Mouse (Mus musculus) CH12.LX (cell line): ENCODE data around the gene Wnt6. TPM values are rescaled to one million over a fixed set of nuclear protein-coding genes. Genes with fewer than 3 reads are reported as not detected.

Experiments used
- DNase-seq: peaks from one replicate; pipeline ENCODE4 v3.0.0-alpha.2; 2013; ENCODE audit errors: extremely low read depth
- H3K27ac ChIP-seq: 2 replicates; pipeline ENCODE4 v1.5.1; 2012; ENCODE audit warnings: low read depth, mild to moderate bottlenecking, control low read depth, moderate library complexity; ENCODE audit not compliant: insufficient read depth
- H3K27me3 ChIP-seq: replicated peaks from 2 replicates; pipeline ENCODE3; 2012; ENCODE audit warnings: inconsistent platforms
- H3K36me3 ChIP-seq, 2 experiments: replicated peaks in 1 of 2; 2 replicates each; pipeline versions ENCODE3 to v1.6.1; 2012; ENCODE audit warnings: inconsistent platforms in 1 of 2, low read length in 1 of 2, mild to moderate bottlenecking in 1 of 2, mixed read lengths in 1 of 2, moderate library complexity in 1 of 2; ENCODE audit not compliant: control insufficient read depth in 1 of 2, insufficient read depth in 1 of 2
- H3K4me1 ChIP-seq, 2 experiments: 2 replicates each; pipeline ENCODE4 v1.6.1; 2012; ENCODE audit warnings: inconsistent platforms in 1 of 2, moderate library complexity in 1 of 2; ENCODE audit not compliant: insufficient read depth in 2 of 2, control insufficient read depth in 1 of 2
- H3K4me2 ChIP-seq: 2 replicates; pipeline ENCODE4 v1.6.1; 2012; ENCODE audit warnings: low read depth, mild to moderate bottlenecking, control low read depth; ENCODE audit not compliant: poor library complexity, insufficient read depth, severe bottlenecking
- H3K4me3 ChIP-seq, 3 experiments: fragments of 150-350 bp in 1 of 3; sonication (generic) in 1 of 3; replicated peaks in 1 of 3; 2 replicates each; pipeline versions ENCODE3 to v1.5.1; 2011 to 2012; ENCODE audit warnings: low read depth in 2 of 3, low read length in 2 of 3, mild to moderate bottlenecking in 2 of 3, moderate library complexity in 2 of 3, control low read depth in 1 of 3, improper control_type of control experiment in 1 of 3, inconsistent platforms in 1 of 3, mixed read lengths in 1 of 3; ENCODE audit not compliant: poor library complexity in 1 of 3
- H3K79me2 ChIP-seq: replicated peaks from 2 replicates; pipeline ENCODE4 v1.6.1; 2012; ENCODE audit warnings: mild to moderate bottlenecking, moderate library complexity; ENCODE audit not compliant: control insufficient read depth, poor library complexity, insufficient read depth, severe bottlenecking; ENCODE audit errors: extremely low read depth
- H3K9ac ChIP-seq: 2 replicates; pipeline ENCODE4 v1.6.1; 2012; ENCODE audit warnings: low read depth, mild to moderate bottlenecking, control low read depth, moderate library complexity; ENCODE audit not compliant: insufficient read depth
- H3K9me3 ChIP-seq: replicated peaks from 2 replicates; pipeline ENCODE3; 2012; ENCODE audit warnings: low read length, inconsistent platforms, mixed read lengths
- BHLHE40 ChIP-seq: IDR thresholded peaks from 2 replicates; pipeline ENCODE4 v1.6.1; 2011; ENCODE audit warnings: mild to moderate bottlenecking, low read depth, low read length, improper control_type of control experiment
- CHD1 ChIP-seq: IDR thresholded peaks from 2 replicates; pipeline ENCODE4 v1.6.1; 2012; ENCODE audit warnings: low read depth, low read length, improper control_type of control experiment, inconsistent platforms
- CHD2 ChIP-seq: IDR thresholded peaks from 2 replicates; pipeline ENCODE4 v1.6.1; 2011; ENCODE audit warnings: low read length, improper control_type of control experiment
- CTCF ChIP-seq, 2 experiments: IDR thresholded peaks in 1 of 2; conservative IDR thresholded peaks in 1 of 2; 2 replicates each; pipeline ENCODE4 v1.5.1; 2011 to 2012; ENCODE audit warnings: low read depth in 2 of 2, low read length in 2 of 2, improper control_type of control experiment in 1 of 2, inconsistent platforms in 1 of 2, mild to moderate bottlenecking in 1 of 2, moderate library complexity in 1 of 2
- E2F4 ChIP-seq: IDR thresholded peaks from 2 replicates; pipeline ENCODE4 v1.6.1; 2011; ENCODE audit warnings: low read depth, low read length, improper control_type of control experiment; ENCODE audit not compliant: insufficient replicate concordance
- EP300 ChIP-seq: IDR thresholded peaks from 2 replicates; pipeline ENCODE4 v1.6.1; 2011; ENCODE audit warnings: low read length, improper control_type of control experiment
- ETS1 ChIP-seq: conservative IDR thresholded peaks from 2 replicates; pipeline ENCODE4 v1.6.1; 2012; ENCODE audit warnings: low read depth, mild to moderate bottlenecking, inconsistent platforms, low read length, improper control_type of control experiment, moderate library complexity
- GABPA ChIP-seq: IDR thresholded peaks from 2 replicates; pipeline ENCODE4 v1.6.1; 2012; ENCODE audit warnings: low read depth, low read length, improper control_type of control experiment, inconsistent platforms; ENCODE audit not compliant: insufficient replicate concordance
- HCFC1 ChIP-seq: IDR thresholded peaks from 2 replicates; pipeline ENCODE4 v1.6.1; 2012; ENCODE audit warnings: low read depth, mild to moderate bottlenecking, inconsistent platforms, low read length, improper control_type of control experiment
- IRF4 ChIP-seq: IDR thresholded peaks from 2 replicates; pipeline ENCODE4 v1.6.1; 2014; ENCODE audit warnings: low read depth, mild to moderate bottlenecking, inconsistent platforms, low read length, improper control_type of control experiment
- JUN ChIP-seq: IDR thresholded peaks from 2 replicates; pipeline ENCODE4 v1.6.1; 2011; ENCODE audit warnings: low read depth, mild to moderate bottlenecking, low read length, improper control_type of control experiment, moderate library complexity; ENCODE audit not compliant: insufficient read depth
- JUND ChIP-seq: conservative IDR thresholded peaks from 2 replicates; pipeline ENCODE4 v1.6.1; 2011; ENCODE audit warnings: low read depth, low read length, improper control_type of control experiment
- KAT2A ChIP-seq: IDR thresholded peaks from 2 replicates; pipeline ENCODE4 v1.6.1; 2012; ENCODE audit warnings: low read length, improper control_type of control experiment, inconsistent platforms; ENCODE audit not compliant: insufficient replicate concordance
- MAFK ChIP-seq: IDR thresholded peaks from 2 replicates; pipeline ENCODE4 v1.6.1; 2011; ENCODE audit warnings: low read length, improper control_type of control experiment; ENCODE audit not compliant: insufficient replicate concordance
- MAX ChIP-seq: IDR thresholded peaks from 2 replicates; pipeline ENCODE4 v1.6.1; 2011; ENCODE audit warnings: low read length, improper control_type of control experiment
- MAZ ChIP-seq: IDR thresholded peaks from 2 replicates; pipeline ENCODE4 v1.6.1; 2012; ENCODE audit warnings: low read depth, mild to moderate bottlenecking, inconsistent platforms, low read length, improper control_type of control experiment, moderate library complexity
- MEF2A ChIP-seq: IDR thresholded peaks from 2 replicates; pipeline ENCODE4 v1.6.1; 2014; ENCODE audit warnings: low read depth, mild to moderate bottlenecking, inconsistent platforms, low read length, improper control_type of control experiment, borderline replicate concordance
- MXI1 ChIP-seq: IDR thresholded peaks from 2 replicates; pipeline ENCODE4 v1.6.1; 2011; ENCODE audit warnings: mild to moderate bottlenecking, low read depth, low read length, improper control_type of control experiment
- MYC ChIP-seq: IDR thresholded peaks from 2 replicates; pipeline ENCODE4 v1.6.1; 2011; ENCODE audit warnings: low read depth, mild to moderate bottlenecking, improper control_type of control experiment, low read length
- NRF1 ChIP-seq: IDR thresholded peaks from 2 replicates; pipeline ENCODE4 v1.6.1; 2014; ENCODE audit warnings: low read depth, mild to moderate bottlenecking, inconsistent platforms, low read length, improper control_type of control experiment, moderate library complexity
- PAX5 ChIP-seq: IDR thresholded peaks from 2 replicates; pipeline ENCODE4 v1.6.1; 2012; ENCODE audit warnings: low read length, inconsistent platforms, mixed read lengths
- POLR2A ChIP-seq: IDR thresholded peaks from 2 replicates; pipeline ENCODE4 v1.6.1; 2011; ENCODE audit warnings: low read depth, mild to moderate bottlenecking, improper control_type of control experiment, low read length
- POLR2AphosphoS2 ChIP-seq: IDR thresholded peaks from 2 replicates; pipeline ENCODE4 v1.6.1; 2011; ENCODE audit warnings: low read depth, low read length, improper control_type of control experiment
- RAD21 ChIP-seq: IDR thresholded peaks from 2 replicates; pipeline ENCODE4 v1.6.1; 2011; ENCODE audit warnings: low read depth, mild to moderate bottlenecking, low read length, improper control_type of control experiment, moderate library complexity
- SIN3A ChIP-seq: IDR thresholded peaks from 2 replicates; pipeline ENCODE4 v1.6.1; 2012; ENCODE audit warnings: low read length, improper control_type of control experiment, inconsistent platforms
- SMC3 ChIP-seq: IDR thresholded peaks from 2 replicates; pipeline ENCODE4 v1.6.1; 2011; ENCODE audit warnings: low read depth, low read length, improper control_type of control experiment
- TBP ChIP-seq: conservative IDR thresholded peaks from 2 replicates; pipeline ENCODE4 v1.6.1; 2011; ENCODE audit warnings: low read depth, low read length, improper control_type of control experiment
- TCF12 ChIP-seq: IDR thresholded peaks from 2 replicates; pipeline ENCODE4 v1.6.1; 2014; ENCODE audit warnings: low read depth, mild to moderate bottlenecking, inconsistent platforms, low read length, improper control_type of control experiment
- UBTF ChIP-seq: IDR thresholded peaks from 2 replicates; pipeline ENCODE4 v1.6.1; 2012; ENCODE audit warnings: low read depth, mild to moderate bottlenecking, inconsistent platforms, low read length, improper control_type of control experiment, moderate library complexity
- USF1 ChIP-seq: IDR thresholded peaks from 2 replicates; pipeline ENCODE4 v1.6.1; 2014; ENCODE audit warnings: low read depth, mild to moderate bottlenecking, inconsistent platforms, low read length, improper control_type of control experiment
- USF2 ChIP-seq: conservative IDR thresholded peaks from 2 replicates; pipeline ENCODE4 v1.6.1; 2011; ENCODE audit warnings: low read depth, low read length, improper control_type of control experiment
- ZC3H11A ChIP-seq: IDR thresholded peaks from 2 replicates; pipeline ENCODE4 v1.6.1; 2012; ENCODE audit warnings: low read depth, mild to moderate bottlenecking, inconsistent platforms, low read length, improper control_type of control experiment
- ZKSCAN1 ChIP-seq: IDR thresholded peaks from 2 replicates; pipeline ENCODE4 v1.6.1; 2012; ENCODE audit warnings: low read depth, inconsistent platforms, low read length, improper control_type of control experiment, borderline replicate concordance
- ZMIZ1 ChIP-seq: IDR thresholded peaks from 2 replicates; pipeline ENCODE4 v1.6.1; 2012; ENCODE audit warnings: low read depth, mild to moderate bottlenecking, inconsistent platforms, low read length, improper control_type of control experiment
- ZNF384 ChIP-seq: IDR thresholded peaks from 2 replicates; pipeline ENCODE4 v1.6.1; 2012; ENCODE audit warnings: low read depth, low read length, improper control_type of control experiment, inconsistent platforms
- dilution Hi-C: fragments of 300-500 bp; cut with MboI; formaldehyde crosslinking; loops from 2 replicates; pipeline ENCODE4 v1.14.3; 2020; ENCODE audit warnings: low sequenced_read_pairs; ENCODE audit not compliant: extremely low pct_unique_long_range_greater_than_20kb, extremely low pct_ligation_motif_present
- in situ Hi-C: fragments of 300-500 bp; cut with MboI; formaldehyde crosslinking; loops from 3 replicates; pipeline ENCODE4 v1.14.3; 2019; ENCODE audit warnings: low sequenced_read_pairs, low pct_ligation_motif_present, low pct_unique_long_range_greater_than_20kb, mixed read lengths
- polyA plus RNA-seq: library from polyadenylated mRNA; unstranded; fragments of >175 nt; gene quantifications from 2 replicates; pipeline ENCODE4 v1.2.1, GENCODE M21; 2012; ENCODE audit warnings: low read depth; ENCODE audit not compliant: insufficient read length
- total RNA-seq, 2 experiments: library from RNA; depleted of rRNA; stranded (reverse); fragments of 300-350 nt in 1 of 2; fragments of >200 nt in 1 of 2; gene quantifications; 2 replicates each; pipeline ENCODE4 v1.2.3; 2012 to 2014

Gene Wnt6
- total and polyA plus RNA-seq, 3 experiments, result 0.67 to 3.4 (median 1.7) TPM

DNA sequence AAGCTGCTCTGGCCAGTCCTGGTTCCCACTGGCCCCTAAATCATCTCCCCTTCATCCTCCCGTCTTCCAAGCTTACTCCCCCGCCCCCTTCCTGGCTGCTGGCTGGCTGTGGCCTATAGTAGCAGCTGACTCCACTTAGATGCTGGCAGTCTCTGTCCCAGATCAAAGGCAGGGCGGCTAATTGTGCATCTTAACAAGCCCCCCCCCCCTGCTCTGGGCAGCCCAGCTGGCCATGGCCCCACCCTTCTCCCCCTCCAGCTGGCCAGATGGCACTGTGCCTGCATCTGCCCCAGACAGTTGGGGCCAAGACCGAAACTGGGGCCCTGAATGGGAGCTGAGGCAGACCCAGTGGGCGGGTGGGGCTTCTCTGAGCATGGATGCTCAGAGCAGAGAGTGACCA lies 25.8 kb downstream of the Wnt6 start (continued):
- peak; percentile 39; the same call in 1 of the 2 replicates for TF ChIP-seq POLR2A
- peak; percentile 82 for TF ChIP-seq MXI1
- no peak for TF ChIP-seq JUN
- TF ChIP-seq PAX5, result no peak
- TF ChIP-seq CHD2, result peak; percentile 50
- peak; percentile 76 for TF ChIP-seq SIN3A
- TF ChIP-seq JUND, result no peak
- 0 out of 2 replicates have a peak, but pooled peaks have one; percentile 18 for TF ChIP-seq MAX
- peak; percentile 97 for TF ChIP-seq MAZ
- TF ChIP-seq EP300, result peak; percentile 50
- TF ChIP-seq HCFC1, result no peak
- no peak for TF ChIP-seq USF1
- no peak for TF ChIP-seq USF2
- no peak for TF ChIP-seq NRF1
- TF ChIP-seq CTCF (conservative IDR thresholded peaks at IDR 0.05 in 1 of 2, IDR thresholded peaks at IDR 0.05 in 1 of 2; ENCODE audit: low read depth in 2 of 2, low read length in 2 of 2), result no peak
- no peak for TF ChIP-seq GABPA
- peak; percentile 84 for TF ChIP-seq IRF4
- TF ChIP-seq SMC3, result no peak
- no peak for TF ChIP-seq ZKSCAN1

GRCm38 (mm10) chr1:74800424-74800888 lies 28.8 kb downstream of the Wnt6 start:
- H3K36me3 ChIP-seq, result peaks cover 0 to 86% of the 10 kb centered on the region in 2 experiments
- H3K4me2 ChIP-seq, result peak overlapping the region; percentile 57
- in situ Hi-C loops, result no loop called here
- H3K27me3 ChIP-seq, result no peaks in the 10 kb centered on the region
- H3K9me3 ChIP-seq, result no peaks in the 10 kb centered on the region
- dilution Hi-C loops, result no loop called here
- peaks cover 9% of the 10 kb centered on the region for H3K79me2 ChIP-seq
- DNase-seq, result peak; percentile 84
- H3K4me3 ChIP-seq, result peak overlapping the region; percentile 43 to 57 (median 53)
- H3K27ac ChIP-seq, result peak overlapping the region; percentile 92
- H3K4me1 ChIP-seq, result peaks cover 46 to 95% of the 10 kb centered on the region in 2 experiments
- peak overlapping the region; percentile 43 for H3K9ac ChIP-seq
- 0 out of 2 replicates have a peak, but pooled peaks have one; percentile 64 for TF ChIP-seq MAZ
- peak; percentile 59 for TF ChIP-seq HCFC1
- TF ChIP-seq USF2, result no peak; the same call in 1 of the 2 replicates
- no peak for TF ChIP-seq ZNF384
- TF ChIP-seq JUND, result no peak
- no peak for TF ChIP-seq PAX5
- no peak for TF ChIP-seq ZKSCAN1
- TF ChIP-seq BHLHE40, result peak; percentile 97
- TF ChIP-seq KAT2A, result no peak
- TF ChIP-seq NRF1, result peak; percentile 85
- no peak for TF ChIP-seq RAD21
- TF ChIP-seq E2F4, result no peak
- no peak for TF ChIP-seq JUN
- 0 out of 2 replicates have a peak, but pooled peaks have one; percentile 42 for TF ChIP-seq MAFK
- TF ChIP-seq MAX, result peak; percentile 85
- TF ChIP-seq MEF2A, result peak; percentile 67; the same call in 1 of the 2 replicates
- peak; percentile 88 for TF ChIP-seq ETS1
- TF ChIP-seq GABPA, result no peak
- peak; percentile 68 for TF ChIP-seq EP300
- peak; percentile 81 for TF ChIP-seq MXI1
- peak; percentile 70 for TF ChIP-seq CHD1
- peak; percentile 84; the same call in 1 of the 2 replicates for TF ChIP-seq UBTF
- TF ChIP-seq ZMIZ1, result peak; percentile 83
- peak; percentile 93 for TF ChIP-seq TCF12
- 0 out of 2 replicates have a peak, but pooled peaks have one; percentile 50 for TF ChIP-seq TBP
- peak; percentile 76 for TF ChIP-seq POLR2AphosphoS2
- no peak for TF ChIP-seq ZC3H11A
- no peak; the same call in 1 of the 2 replicates for TF ChIP-seq CHD2
- peak; percentile 81 for TF ChIP-seq MYC
